Mouse (Mus musculus) lung, adult 2 months (tissue): ENCODE results near the gene Gtpbp2.
A peak's percentile ranks its signal among the peaks of the same experiment; 100 is the strongest.

Experiments
- CTCF ChIP-seq: fragments of 200-500 bp; IDR thresholded peaks from 2 replicates; pipeline ENCODE4 v1.5.1; 2011; ENCODE audit warnings: mild to moderate bottlenecking, low read length, control low read depth; ENCODE audit not compliant: insufficient read depth
- POLR2A ChIP-seq: fragments of 200-500 bp; IDR thresholded peaks from 2 replicates; pipeline ENCODE4 v1.6.1; 2011; ENCODE audit warnings: low read depth, mild to moderate bottlenecking, control low read depth, low read length, borderline replicate concordance; ENCODE audit errors: extremely low read depth

- TF ChIP-seq POLR2A (peak; percentile 44; the same call in 1 of the 2 replicates), CTCF (no peak)
Observed at GRCm38 (mm10) chr17:46143578-46144423, 17.0 kb upstream of the Gtpbp2 start, which contains the start of gene Rsph9.
